Mouse (Mus musculus) heart, adult 18-20 months (tissue): ENCODE data around the gene Gstp2. TPM values are rescaled to one million over a fixed set of nuclear protein-coding genes. Genes with fewer than 3 reads are reported as not detected.

ENCODE experiments used
- total RNA-seq, 2 experiments: library from RNA; stranded (reverse); gene quantifications; 2 replicates each; pipeline ENCODE4 v1.2.3; 2021

Gstp2 gene
- total RNA-seq, 2 experiments from 2014 or later: 123 to 134 TPM

Other genes starting within 250 kb of the Gstp2 start
- gene Chka, start 194.2 kb downstream of the Gstp2 start, total RNA-seq: 10 to 100 TPM; 11.8 to 15.5 TPM
- 1 to 10 TPM; 8.0 to 9.2 TPM for gene Tcirg1, start 138.9 kb downstream of the Gstp2 start, total RNA-seq
- 100 to 1,000 TPM; 489 to 502 TPM for gene Ndufs8, start 133.2 kb downstream of the Gstp2 start, total RNA-seq
- gene Aldh3b1, start 116.2 kb downstream of the Gstp2 start, total RNA-seq: 1 to 10 TPM; 1.3 to 2.0 TPM
- gene Unc93b1, start 110.8 kb downstream of the Gstp2 start, total RNA-seq: 10 to 100 TPM; 17.7 to 23.9 TPM
- gene Aldh3b3, start 87.4 kb downstream of the Gstp2 start, total RNA-seq: under 1 TPM; 0.28 to 0.30 TPM
- under 1 TPM; 0.22 to 0.98 TPM for gene Aldh3b2, start 73.7 kb downstream of the Gstp2 start, total RNA-seq
- gene Acy3, start 59.5 kb downstream of the Gstp2 start, total RNA-seq: 10 to 100 TPM; 24.3 to 28.5 TPM
- gene Tbx10, start 53.3 kb downstream of the Gstp2 start, total RNA-seq: not detected
- gene Nudt8, start 45.4 kb downstream of the Gstp2 start, total RNA-seq: 100 to 1,000 TPM; 162 to 166 TPM
- gene Gm49405, start 45.4 kb downstream of the Gstp2 start, total RNA-seq: 1 to 10 TPM in 1 of 2 experiments, under 1 TPM in 1; 0.84 to 1.1 TPM
- gene Doc2g, start 42.7 kb downstream of the Gstp2 start, total RNA-seq: 100 to 1,000 TPM; 241 to 281 TPM
- 1,000 to 10,000 TPM; 1,128 to 1,150 TPM for gene Ndufv1, start 33.2 kb downstream of the Gstp2 start, total RNA-seq
- 100 to 1,000 TPM; 350 to 400 TPM for gene Gstp1, start 8.0 kb downstream of the Gstp2 start, total RNA-seq
- not detected for gene Gstp3, start 13.5 kb upstream of the Gstp2 start, total RNA-seq
- gene Cabp2, start 35.6 kb upstream of the Gstp2 start, total RNA-seq: not detected
- gene Cdk2ap2, start 51.2 kb upstream of the Gstp2 start, total RNA-seq: 10 to 100 TPM; 34.5 to 37.8 TPM
- 10 to 100 TPM; 16.1 to 21.2 TPM for gene Pitpnm1, start 54.0 kb upstream of the Gstp2 start, total RNA-seq
- 10 to 100 TPM; 62.1 to 63.2 TPM for gene Aip, start 79.8 kb upstream of the Gstp2 start, total RNA-seq
- under 1 TPM in 1 of 2 experiments, not detected in 1; 0.08 TPM for gene Gpr152, start 93.8 kb upstream of the Gstp2 start, total RNA-seq
- under 1 TPM; 0.12 to 0.13 TPM for gene Cabp4, start 98.0 kb upstream of the Gstp2 start, total RNA-seq
- gene Coro1b, start 102.6 kb upstream of the Gstp2 start, total RNA-seq: 10 to 100 TPM; 38.3 to 47.6 TPM
- gene Ptprcap, start 107.6 kb upstream of the Gstp2 start, total RNA-seq: 1 to 10 TPM in 1 of 2 experiments, under 1 TPM in 1; 0.69 to 8.4 TPM
- gene Rps6kb2, start 117.3 kb upstream of the Gstp2 start, total RNA-seq: 10 to 100 TPM; 13.1 to 17.1 TPM
- 10 to 100 TPM; 28.3 to 30.5 TPM for gene Carns1, start 129.5 kb upstream of the Gstp2 start, total RNA-seq
- 10 to 100 TPM; 12.0 to 20.2 TPM for gene Tbc1d10c, start 145.3 kb upstream of the Gstp2 start, total RNA-seq
- 100 to 1,000 TPM; 293 to 299 TPM for gene Ppp1ca, start 146.0 kb upstream of the Gstp2 start, total RNA-seq
- gene Rad9a, start 155.6 kb upstream of the Gstp2 start, total RNA-seq: 1 to 10 TPM; 4.5 to 4.8 TPM
- gene Clcf1, start 168.2 kb upstream of the Gstp2 start, total RNA-seq: 1 to 10 TPM; 1.2 to 2.3 TPM
- not detected for gene AC109138.7, start 168.3 kb upstream of the Gstp2 start, total RNA-seq
- gene Pold4, start 185.9 kb upstream of the Gstp2 start, total RNA-seq: 10 to 100 TPM in 1 of 2 experiments, 1 to 10 TPM in 1; 9.1 to 19.9 TPM
- 1 to 10 TPM; 5.6 to 7.4 TPM for gene Ssh3, start 223.2 kb upstream of the Gstp2 start, total RNA-seq
- 1 to 10 TPM in 1 of 2 experiments, under 1 TPM in 1; 0.92 to 2.1 TPM for gene Ankrd13d, start 237.1 kb upstream of the Gstp2 start, total RNA-seq